Mouse (Mus musculus): ENCODE results near the gene Tcirg1. TPM values are rescaled to one million over a fixed set of nuclear protein-coding genes. Genes with fewer than 3 reads are reported as not detected.
A peak's percentile ranks its signal among the peaks of the same experiment; 100 is the strongest.

Gene Tcirg1
- polyA plus RNA-seq, 1 experiment from 2014 or later: 20.3 TPM

- 86% methylated on average over 2 of the region's 2 CpGs for WGBS
- no peaks in the 10 kb centered on the region for H3K27me3 ChIP-seq (replicated peaks)
Measured at GRCm38 (mm10) chr19:3864960-3865359, 42.0 kb downstream of the Tcirg1 start.

GRCm38 (mm10) chr19:3862713-3863112, 44.2 kb downstream of the Tcirg1 start:
- Histone ChIP-seq H3K27me3 (replicated peaks) (no peaks in the 10 kb centered on the region), H3K27ac (replicated peaks) (no peak overlapping the region), H3K4me2 (no peak overlapping the region), H3K4me3 (replicated peaks) (no peak overlapping the region), H3K36me3 (peaks cover 8% of the 10 kb centered on the region; the same call in 1 of the 2 replicates), H3K4me1 (no peaks in the 10 kb centered on the region; the same call in 1 of the 2 replicates), H3K9ac (replicated peaks) (no peak overlapping the region), H3K9me3 (replicated peaks) (no peaks in the 10 kb centered on the region)
- ATAC-seq (ENCODE audit: low FRiP score): no peak
- WGBS: 81% methylated on average over 2 of the region's 2 CpGs

More at GRCm38 (mm10) chr19:3864960-3865359, 42.0 kb downstream of the Tcirg1 start:
- Histone ChIP-seq H3K9me3 (replicated peaks) (no peaks in the 10 kb centered on the region), H3K4me3 (replicated peaks) (no peak overlapping the region), H3K4me1 (no peaks in the 10 kb centered on the region; the same call in 1 of the 2 replicates), H3K36me3 (peaks cover 8% of the 10 kb centered on the region; the same call in 1 of the 2 replicates), H3K4me2 (no peak overlapping the region), H3K27ac (replicated peaks) (no peak overlapping the region), H3K9ac (replicated peaks) (no peak overlapping the region)
- no peak for ATAC-seq (ENCODE audit: low FRiP score)

DNA sequence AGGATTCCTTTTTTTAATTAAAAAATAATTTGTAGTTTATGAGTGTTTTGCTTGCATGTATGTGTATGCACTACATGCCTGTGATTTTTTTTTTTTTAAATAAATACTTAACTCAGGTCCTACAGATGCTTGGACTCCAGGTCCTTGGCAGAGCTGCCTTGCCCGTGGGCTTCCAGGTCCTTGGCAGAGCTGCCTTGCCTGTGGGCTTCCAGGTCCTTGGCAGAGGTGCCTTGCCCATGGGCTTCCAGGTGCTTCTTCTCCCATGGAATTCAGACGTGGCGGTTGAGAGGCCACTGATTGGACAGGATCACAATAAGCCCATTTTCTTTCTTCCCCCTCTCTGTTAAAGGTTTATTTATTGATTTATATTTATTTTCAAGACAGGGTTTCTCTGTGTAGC, 49.7 kb downstream of the Tcirg1 start:
- Histone ChIP-seq H3K36me3 (0 out of 2 replicates have a peak, but pooled peaks cover 5% of the 10 kb centered on the region), H3K4me2 (no peak overlapping the region), H3K4me1 (peaks cover 37% of the 10 kb centered on the region), H3K9ac (replicated peaks) (no peak overlapping the region), H3K9me3 (replicated peaks) (no peaks in the 10 kb centered on the region), H3K4me3 (replicated peaks) (no peak overlapping the region), H3K27ac (replicated peaks) (no peak overlapping the region), H3K27me3 (replicated peaks) (no peaks in the 10 kb centered on the region)
- WGBS: 80% methylated on average over 3 of the region's 3 CpGs
- ATAC-seq (ENCODE audit: low FRiP score): no peak

- 0 out of 2 replicates have a peak overlapping the region, but pooled peaks have one; percentile 20 for H3K27ac ChIP-seq (replicated peaks)
- peak overlapping the region; percentile 22 for H3K4me2 ChIP-seq
- no peaks in the 10 kb centered on the region for H3K27me3 ChIP-seq (replicated peaks)
- H3K9me3 ChIP-seq (replicated peaks): no peaks in the 10 kb centered on the region
- no peaks in the 10 kb centered on the region for H3K36me3 ChIP-seq
- no peak overlapping the region for H3K4me3 ChIP-seq (replicated peaks)
- ATAC-seq (ENCODE audit: low FRiP score): no peak
- 20% methylated on average over 4 of the region's 4 CpGs for WGBS
- no peak overlapping the region for H3K9ac ChIP-seq (replicated peaks)
- peaks cover 45% of the 10 kb centered on the region for H3K4me1 ChIP-seq
Measured at GRCm38 (mm10) chr19:3855601-3856000, 51.3 kb downstream of the Tcirg1 start.

DNA sequence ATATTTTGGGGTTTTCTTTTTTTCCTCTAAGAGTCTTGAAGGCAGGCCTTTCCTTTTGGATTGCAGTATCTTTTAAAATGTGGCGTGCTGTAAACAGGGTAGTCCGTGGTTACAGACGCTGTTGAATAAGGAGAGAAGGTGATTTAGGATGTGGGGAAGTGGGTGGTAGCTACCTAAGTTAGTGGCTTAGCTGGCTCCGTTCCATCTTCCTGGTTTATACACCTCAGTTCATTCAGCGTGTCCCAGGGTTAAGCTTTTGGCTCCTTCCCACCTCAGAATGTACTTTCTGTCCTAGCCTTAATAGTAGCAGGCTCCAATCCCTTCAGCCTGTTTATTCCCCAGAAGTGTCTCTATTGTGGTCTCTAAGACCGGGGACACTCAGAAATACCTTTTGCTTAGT, 51.8 kb downstream of the Tcirg1 start:
- 54% methylated on average over 6 of the region's 6 CpGs for WGBS
- no peaks in the 10 kb centered on the region for H3K9me3 ChIP-seq (replicated peaks)
- H3K27ac ChIP-seq (replicated peaks): 0 out of 2 replicates have a peak overlapping the region, but pooled peaks have one; percentile 20
- H3K36me3 ChIP-seq: no peaks in the 10 kb centered on the region
- H3K27me3 ChIP-seq (replicated peaks): no peaks in the 10 kb centered on the region
- H3K4me1 ChIP-seq: peaks cover 45% of the 10 kb centered on the region
- no peak for ATAC-seq (ENCODE audit: low FRiP score)
- H3K4me2 ChIP-seq: peak overlapping the region; percentile 22
- H3K4me3 ChIP-seq (replicated peaks): no peak overlapping the region
- H3K9ac ChIP-seq (replicated peaks): no peak overlapping the region

GRCm38 (mm10) chr19:3853891-3854290, 53.0 kb downstream of the Tcirg1 start:
- Histone ChIP-seq H3K36me3 (no peaks in the 10 kb centered on the region), H3K27ac (replicated peaks) (no peak overlapping the region), H3K9ac (replicated peaks) (no peak overlapping the region), H3K27me3 (replicated peaks) (no peaks in the 10 kb centered on the region), H3K9me3 (replicated peaks) (no peaks in the 10 kb centered on the region), H3K4me2 (peak overlapping the region; percentile 75), H3K4me3 (replicated peaks) (0 out of 2 replicates have a peak overlapping the region, but pooled peaks have one; percentile 2), H3K4me1 (peaks cover 45% of the 10 kb centered on the region)
- 76% methylated on average over 1 of the region's 1 CpGs for WGBS
- ATAC-seq (ENCODE audit: low FRiP score): no peak

DNA sequence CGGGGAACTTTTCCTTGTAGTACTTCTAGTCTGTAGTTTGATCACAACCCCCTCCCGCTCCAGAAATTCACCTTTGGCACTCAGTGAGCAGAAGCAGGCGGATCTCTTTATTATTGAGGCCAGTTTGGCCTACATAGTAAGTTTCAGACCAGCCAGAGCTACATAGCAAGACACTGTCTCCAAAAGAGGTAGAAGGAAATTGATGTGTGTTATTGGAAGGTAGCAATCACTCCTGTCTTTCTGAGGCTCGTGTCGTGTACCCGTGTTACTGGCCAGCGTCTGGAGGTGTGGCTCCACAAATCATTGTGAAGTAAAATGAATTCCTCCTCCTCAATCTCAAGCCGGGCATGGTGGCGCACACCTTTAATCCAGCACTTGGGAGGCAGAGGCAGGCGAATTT, 53.8 kb downstream of the Tcirg1 start:
- no peak for ATAC-seq (ENCODE audit: low FRiP score)
- H3K4me1 ChIP-seq: peaks cover 45% of the 10 kb centered on the region
- peak overlapping the region; percentile 94 for H3K4me3 ChIP-seq (replicated peaks)
- H3K4me2 ChIP-seq: peak overlapping the region; percentile 75
- WGBS: 87% methylated on average over 10 of the region's 10 CpGs
- H3K27me3 ChIP-seq (replicated peaks): no peaks in the 10 kb centered on the region
- no peaks in the 10 kb centered on the region for H3K9me3 ChIP-seq (replicated peaks)
- H3K36me3 ChIP-seq: no peaks in the 10 kb centered on the region
- H3K9ac ChIP-seq (replicated peaks): no peak overlapping the region
- H3K27ac ChIP-seq (replicated peaks): no peak overlapping the region

DNA sequence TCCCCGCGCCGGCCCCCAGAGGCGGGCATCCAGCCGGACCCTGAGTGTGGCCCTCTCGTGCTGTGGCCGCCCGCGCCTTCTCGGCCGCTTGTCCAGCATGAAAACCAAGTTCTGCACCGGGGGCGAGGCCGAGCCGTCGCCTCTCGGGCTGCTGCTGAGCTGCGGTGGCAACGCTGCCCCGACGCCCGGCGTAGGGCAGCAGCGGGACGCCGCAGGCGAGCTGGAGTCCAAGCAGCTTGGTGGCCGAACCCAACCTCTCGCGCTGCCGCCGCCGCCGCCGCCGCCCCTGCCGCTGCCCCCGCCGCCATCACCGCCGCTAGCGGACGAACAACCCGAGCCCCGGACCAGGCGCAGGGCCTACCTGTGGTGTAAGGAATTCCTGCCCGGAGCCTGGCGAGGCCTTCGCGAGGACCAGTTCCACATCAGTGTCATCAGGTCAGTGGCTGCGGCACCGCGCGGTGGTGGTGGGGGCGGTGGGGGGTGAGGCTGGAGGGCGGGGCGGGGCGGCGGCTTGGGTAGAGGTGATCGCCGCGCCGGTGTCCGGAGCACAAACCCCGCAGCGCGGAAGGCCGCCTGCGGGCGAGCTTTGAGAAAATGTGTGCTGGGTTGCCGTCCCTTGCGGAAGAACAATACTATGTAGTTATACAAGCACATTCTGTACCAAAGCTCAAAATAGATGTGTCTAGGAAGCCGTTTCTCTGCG, 54.8 kb downstream of the Tcirg1 start:
- Histone ChIP-seq H3K36me3 (no peaks in the 10 kb centered on the region), H3K9me3 (replicated peaks) (no peaks in the 10 kb centered on the region), H3K27me3 (replicated peaks) (no peaks in the 10 kb centered on the region), H3K9ac (replicated peaks) (peak overlapping the region; percentile 94), H3K4me1 (peaks cover 41% of the 10 kb centered on the region), H3K4me2 (peak overlapping the region; percentile 75), H3K27ac (replicated peaks) (peak overlapping the region; percentile 97), H3K4me3 (replicated peaks) (peak overlapping the region; percentile 94)
- WGBS: under 1% methylated on average over 68 of the region's 74 CpGs
- ATAC-seq (ENCODE audit: low FRiP score): peak; percentile 49

DNA sequence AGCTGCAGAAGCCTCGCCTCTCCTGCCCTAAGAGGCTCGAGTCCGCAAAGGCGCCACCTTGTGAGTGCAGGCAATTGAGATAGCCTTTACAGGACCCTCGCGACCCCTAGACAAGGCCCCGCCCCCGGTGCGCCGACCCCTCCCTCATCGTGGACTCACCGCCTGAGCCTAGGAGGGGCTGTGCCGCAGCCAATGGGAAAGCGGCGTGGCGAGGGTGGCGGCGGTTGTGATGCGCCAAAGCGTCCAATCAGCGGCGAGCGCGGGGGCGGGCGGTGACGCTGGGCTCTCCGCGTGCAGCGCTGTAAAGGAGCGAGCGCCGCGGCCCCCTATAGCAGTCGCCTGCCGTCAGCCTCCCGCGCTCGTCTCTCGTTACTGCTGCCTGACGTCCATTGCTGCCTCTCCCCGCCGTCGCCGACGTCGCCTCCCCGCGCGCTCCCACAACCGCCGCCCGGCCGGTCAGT, 55.4 kb downstream of the Tcirg1 start, which contains the start of gene Chka:
Chka (plus strand) TSS at position 272 of the 461 bp plus-strand sequence.
- ATAC-seq (ENCODE audit: low FRiP score): peak; percentile 99
- peak within 1 kb of the TSS; percentile 97 for H3K27ac ChIP-seq (replicated peaks)
- H3K36me3 ChIP-seq: no peaks in the 10 kb centered on the region
- peaks cover 37% of the 10 kb centered on the region for H3K4me1 ChIP-seq
- H3K9me3 ChIP-seq (replicated peaks): no peaks in the 10 kb centered on the region
- peak within 1 kb of the TSS; percentile 75 for H3K4me2 ChIP-seq
- peak within 1 kb of the TSS; percentile 94 for H3K9ac ChIP-seq (replicated peaks)
- H3K4me3 ChIP-seq (replicated peaks): peak within 1 kb of the TSS; percentile 94
- under 1% methylated on average over 46 of the region's 54 CpGs for WGBS
- no peaks in the 10 kb centered on the region for H3K27me3 ChIP-seq (replicated peaks)

DNA sequence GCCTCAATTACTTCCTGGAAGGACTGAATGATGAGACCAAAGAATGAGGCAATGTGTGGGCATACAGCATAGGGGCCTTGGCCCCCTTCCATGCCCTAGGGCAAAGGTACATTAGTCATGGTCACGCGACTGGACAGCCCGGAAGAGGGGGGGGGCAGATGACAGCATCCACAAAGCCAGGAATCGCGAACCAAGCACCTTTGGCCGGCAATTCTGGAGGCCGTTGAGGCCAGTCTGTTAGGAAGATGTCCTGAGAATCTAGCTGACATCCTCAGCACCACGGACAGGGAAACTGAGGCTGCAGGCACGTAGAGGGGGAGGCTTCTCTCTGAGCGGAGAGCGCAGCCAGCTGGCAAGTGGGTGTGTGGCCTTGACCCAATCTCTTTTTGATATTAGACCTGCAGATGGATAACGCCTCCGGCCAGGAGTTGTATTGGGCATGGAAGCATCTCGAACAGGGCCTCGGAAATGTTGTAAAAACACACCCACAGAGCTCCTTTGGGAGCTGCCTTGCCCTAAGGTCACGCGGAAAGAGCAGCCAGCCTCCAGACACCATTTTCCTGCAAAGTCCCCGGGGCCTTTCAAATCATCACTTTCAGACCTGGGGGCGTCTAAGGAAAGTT, 56.0 kb downstream of the Tcirg1 start:
- H3K9me3 ChIP-seq (replicated peaks): no peaks in the 10 kb centered on the region
- H3K36me3 ChIP-seq: no peaks in the 10 kb centered on the region
- peak overlapping the region; percentile 97 for H3K27ac ChIP-seq (replicated peaks)
- ATAC-seq (ENCODE audit: low FRiP score): no peak
- 9% methylated on average over 19 of the region's 19 CpGs for WGBS
- peak overlapping the region; percentile 94 for H3K4me3 ChIP-seq (replicated peaks)
- H3K27me3 ChIP-seq (replicated peaks): no peaks in the 10 kb centered on the region
- H3K4me1 ChIP-seq: peaks cover 36% of the 10 kb centered on the region
- H3K4me2 ChIP-seq: peak overlapping the region; percentile 75
- peak overlapping the region; percentile 49 for H3K9ac ChIP-seq (replicated peaks)

GRCm38 (mm10) chr19:3850076-3850475, 56.9 kb downstream of the Tcirg1 start:
- Histone ChIP-seq H3K27me3 (replicated peaks) (no peaks in the 10 kb centered on the region), H3K4me3 (replicated peaks) (no peak overlapping the region), H3K9ac (replicated peaks) (no peak overlapping the region), H3K4me2 (no peak overlapping the region), H3K9me3 (replicated peaks) (no peaks in the 10 kb centered on the region), H3K36me3 (no peaks in the 10 kb centered on the region), H3K27ac (replicated peaks) (no peak overlapping the region), H3K4me1 (peaks cover 27% of the 10 kb centered on the region)
- ATAC-seq (ENCODE audit: low FRiP score): no peak
- WGBS: 50% methylated on average over 5 of the region's 5 CpGs

DNA sequence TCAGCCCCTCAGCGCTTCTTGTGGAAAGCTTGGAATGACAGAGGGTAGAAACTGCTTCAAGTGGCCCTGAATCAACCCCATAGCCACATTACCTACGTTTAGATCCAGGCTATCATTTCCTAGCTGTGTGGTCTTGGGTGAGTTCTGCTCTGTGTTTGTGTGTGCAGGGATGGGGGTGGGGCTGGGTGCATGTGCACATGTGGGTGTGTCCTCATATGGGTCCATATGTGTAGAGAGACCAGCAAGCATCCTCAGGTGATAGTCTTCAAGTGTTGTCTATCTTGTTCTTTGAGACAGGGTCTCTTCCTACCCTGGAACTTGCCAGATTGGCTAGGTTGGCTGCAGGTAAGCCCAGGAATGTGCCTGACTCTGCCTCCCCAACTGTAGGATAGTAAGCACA, 57.7 kb downstream of the Tcirg1 start:
- Histone ChIP-seq H3K36me3 (no peaks in the 10 kb centered on the region), H3K27ac (replicated peaks) (no peak overlapping the region), H3K4me2 (no peak overlapping the region), H3K27me3 (replicated peaks) (no peaks in the 10 kb centered on the region), H3K4me3 (replicated peaks) (no peak overlapping the region), H3K9me3 (replicated peaks) (no peaks in the 10 kb centered on the region), H3K4me1 (peaks cover 21% of the 10 kb centered on the region), H3K9ac (replicated peaks) (no peak overlapping the region)
- ATAC-seq (ENCODE audit: low FRiP score): no peak
- 94% methylated on average over 2 of the region's 2 CpGs for WGBS
